Mouse (Mus musculus) forelimb bud, embryonic 11.5 days (tissue): Measurements from ENCODE around the gene Dner.

Source experiments
- DNase-seq: peaks from one replicate; pipeline ENCODE4 v3.0.0-alpha.2; 2012; ENCODE audit warnings: low read depth, low spot score

Gene Dner

GRCm38 (mm10) chr1:84321327-84321726 is 374.7 kb downstream of the Dner start:
- DNase-seq, result no peak
